Mouse (Mus musculus): ENCODE data around the gene Kazald1. TPM values are rescaled to one million over a fixed set of nuclear protein-coding genes. Genes with fewer than 3 reads are reported as not detected.

Gene Kazald1
- polyA plus RNA-seq, 1 experiment from 2014 or later: 2.9 TPM

GRCm38 (mm10) chr19:45065226-45065625, 9.8 kb upstream of the Kazald1 start:
- Histone ChIP-seq H3K9ac (no peak overlapping the region), H3K9me3 (replicated peaks) (no peaks in the 10 kb centered on the region), H3K36me3 (no peaks in the 10 kb centered on the region), H3K27me3 (replicated peaks) (peaks cover 60% of the 10 kb centered on the region), H3K27ac (ENCODE audit: poor library complexity, severe bottlenecking) (no peak overlapping the region), H3K4me2 (no peak overlapping the region), H3K4me3 (peak overlapping the region; percentile 2; the same call in 1 of the 2 replicates), H3K4me1 (replicated peaks) (no peaks in the 10 kb centered on the region)
- WGBS: 5% methylated on average over 21 of the region's 21 CpGs
- ATAC-seq (ENCODE audit: insufficient number of reproducible peaks, low FRiP score): no peak

GRCm38 (mm10) chr19:45067170-45067569, 7.9 kb upstream of the Kazald1 start:
- no peak overlapping the region for H3K4me3 ChIP-seq
- H3K4me2 ChIP-seq: no peak overlapping the region
- no peak for ATAC-seq (ENCODE audit: insufficient number of reproducible peaks, low FRiP score)
- H3K9ac ChIP-seq: no peak overlapping the region
- WGBS: 29% methylated on average over 17 of the region's 17 CpGs
- H3K4me1 ChIP-seq (replicated peaks): no peaks in the 10 kb centered on the region
- no peak overlapping the region for H3K27ac ChIP-seq (ENCODE audit: poor library complexity, severe bottlenecking)
- no peaks in the 10 kb centered on the region for H3K36me3 ChIP-seq
- peaks cover 71% of the 10 kb centered on the region for H3K27me3 ChIP-seq (replicated peaks)
- no peaks in the 10 kb centered on the region for H3K9me3 ChIP-seq (replicated peaks)

- WGBS: 78% methylated on average over 7 of the region's 7 CpGs
- Histone ChIP-seq H3K27ac (ENCODE audit: poor library complexity, severe bottlenecking) (no peak overlapping the region), H3K4me1 (replicated peaks) (no peaks in the 10 kb centered on the region), H3K9ac (no peak overlapping the region), H3K36me3 (no peaks in the 10 kb centered on the region), H3K9me3 (replicated peaks) (no peaks in the 10 kb centered on the region), H3K4me2 (no peak overlapping the region), H3K4me3 (no peak overlapping the region), H3K27me3 (replicated peaks) (peaks cover 71% of the 10 kb centered on the region)
- ATAC-seq (ENCODE audit: insufficient number of reproducible peaks, low FRiP score): no peak
These were observed 7.1 kb upstream of the Kazald1 start for GRCm38 (mm10) chr19:45067758-45068510.

- H3K9ac ChIP-seq: peak overlapping the region; percentile 85
- 8% methylated on average over 20 of the region's 20 CpGs for WGBS
- peaks cover 41% of the 10 kb centered on the region for H3K4me1 ChIP-seq (replicated peaks)
- no peak for ATAC-seq (ENCODE audit: insufficient number of reproducible peaks, low FRiP score)
- H3K9me3 ChIP-seq (replicated peaks): no peaks in the 10 kb centered on the region
- peak overlapping the region; percentile 85 for H3K27ac ChIP-seq (ENCODE audit: poor library complexity, severe bottlenecking)
- peaks cover 50% of the 10 kb centered on the region for H3K27me3 ChIP-seq (replicated peaks)
- peak overlapping the region; percentile 98 for H3K4me2 ChIP-seq
- no peaks in the 10 kb centered on the region for H3K36me3 ChIP-seq
- H3K4me3 ChIP-seq: peak overlapping the region; percentile 59
These were observed 1.0 kb upstream of the Kazald1 start for GRCm38 (mm10) chr19:45073871-45074542.

GRCm38 (mm10) chr19:45075323-45076035, 438 bp downstream of the Kazald1 start:
- H3K27me3 ChIP-seq (replicated peaks): peaks cover 56% of the 10 kb centered on the region
- H3K9ac ChIP-seq: peak overlapping the region; percentile 85
- H3K27ac ChIP-seq (ENCODE audit: poor library complexity, severe bottlenecking): peak overlapping the region; percentile 85
- H3K36me3 ChIP-seq: no peaks in the 10 kb centered on the region
- peak overlapping the region; percentile 59 for H3K4me3 ChIP-seq
- peak overlapping the region; percentile 98 for H3K4me2 ChIP-seq
- WGBS: under 1% methylated on average over 32 of the region's 32 CpGs
- peaks cover 56% of the 10 kb centered on the region for H3K4me1 ChIP-seq (replicated peaks)
- peak; percentile 16 for ATAC-seq (ENCODE audit: insufficient number of reproducible peaks, low FRiP score)
- H3K9me3 ChIP-seq (replicated peaks): no peaks in the 10 kb centered on the region

- peaks cover 62% of the 10 kb centered on the region for H3K4me1 ChIP-seq (replicated peaks)
- ATAC-seq (ENCODE audit: insufficient number of reproducible peaks, low FRiP score): no peak
These were observed 1.1 kb downstream of the Kazald1 start for GRCm38 (mm10) chr19:45076036-45076575.

GRCm38 (mm10) chr19:45076586-45077510, 1.8 kb downstream of the Kazald1 start:
- H3K9me3 ChIP-seq (replicated peaks): no peaks in the 10 kb centered on the region
- no peak for ATAC-seq (ENCODE audit: insufficient number of reproducible peaks, low FRiP score)
- peak overlapping the region; percentile 98 for H3K4me2 ChIP-seq
- peak overlapping the region; percentile 59 for H3K4me3 ChIP-seq
- no peaks in the 10 kb centered on the region for H3K36me3 ChIP-seq
- peaks cover 63% of the 10 kb centered on the region for H3K4me1 ChIP-seq (replicated peaks)
- peak overlapping the region; percentile 58 for H3K9ac ChIP-seq
- no peak overlapping the region for H3K27ac ChIP-seq (ENCODE audit: poor library complexity, severe bottlenecking)
- under 1% methylated on average over 62 of the region's 62 CpGs for WGBS
- peaks cover 61% of the 10 kb centered on the region for H3K27me3 ChIP-seq (replicated peaks)

More at GRCm38 (mm10) chr19:45076036-45076575, 1.1 kb downstream of the Kazald1 start:
- Histone ChIP-seq H3K27ac (ENCODE audit: poor library complexity, severe bottlenecking) (no peak overlapping the region), H3K9ac (peak overlapping the region; percentile 85; the same call in 1 of the 2 replicates), H3K4me2 (peak overlapping the region; percentile 98), H3K27me3 (replicated peaks) (peaks cover 60% of the 10 kb centered on the region), H3K9me3 (replicated peaks) (no peaks in the 10 kb centered on the region), H3K4me3 (peak overlapping the region; percentile 59), H3K36me3 (no peaks in the 10 kb centered on the region)
- WGBS: 8% methylated on average over 17 of the region's 17 CpGs

GRCm38 (mm10) chr19:45077742-45078645, 3.0 kb downstream of the Kazald1 start:
- Histone ChIP-seq H3K27ac (ENCODE audit: poor library complexity, severe bottlenecking) (no peak overlapping the region), H3K9me3 (replicated peaks) (no peaks in the 10 kb centered on the region), H3K9ac (no peak overlapping the region), H3K27me3 (replicated peaks) (peaks cover 69% of the 10 kb centered on the region), H3K36me3 (no peaks in the 10 kb centered on the region), H3K4me2 (peak overlapping the region; percentile 98; the same call in 1 of the 2 replicates), H3K4me1 (replicated peaks) (peaks cover 63% of the 10 kb centered on the region), H3K4me3 (no peak overlapping the region)
- no peak for ATAC-seq (ENCODE audit: insufficient number of reproducible peaks, low FRiP score)
- WGBS: 10% methylated on average over 20 of the region's 20 CpGs

GRCm38 (mm10) chr19:45078971-45079764, 4.1 kb downstream of the Kazald1 start:
- Histone ChIP-seq H3K4me1 (replicated peaks) (peaks cover 63% of the 10 kb centered on the region), H3K36me3 (no peaks in the 10 kb centered on the region), H3K27me3 (replicated peaks) (peaks cover 72% of the 10 kb centered on the region), H3K4me3 (peak overlapping the region; percentile 44), H3K9ac (peak overlapping the region; percentile 53; the same call in 1 of the 2 replicates), H3K27ac (ENCODE audit: poor library complexity, severe bottlenecking) (no peak overlapping the region), H3K9me3 (replicated peaks) (no peaks in the 10 kb centered on the region), H3K4me2 (peak overlapping the region; percentile 79)
- WGBS: 9% methylated on average over 17 of the region's 17 CpGs
- ATAC-seq (ENCODE audit: insufficient number of reproducible peaks, low FRiP score): no peak
